ENCODE assay signal across 22 mouse cellular contexts in the genomic region with DNA sequence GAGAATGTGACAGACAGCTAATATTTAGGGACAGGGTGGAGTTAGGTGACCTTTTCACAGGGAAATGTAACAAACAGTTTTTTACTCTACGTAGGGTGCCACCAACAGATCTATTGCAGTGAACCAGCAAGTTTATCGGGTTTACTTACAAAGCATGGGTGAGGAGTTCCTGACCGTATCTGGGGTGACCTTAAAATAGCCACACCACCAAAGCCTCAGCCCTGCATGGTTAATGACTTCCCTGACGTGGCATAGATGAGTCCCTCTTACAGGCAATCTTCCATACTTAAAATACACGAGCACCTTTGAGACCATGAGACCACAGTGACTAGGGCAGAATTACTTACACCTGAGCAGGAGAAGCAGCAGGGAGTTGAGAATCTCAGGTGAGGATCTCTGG. TPM values are rescaled to one million over a fixed set of nuclear protein-coding genes. Genes with fewer than 3 reads are reported as not detected.
DNase-seq lines count a peak whose midpoint lies in the region; ATAC-seq and TF ChIP-seq lines count a peak whose summit lies in the region.
"Had no signal": no experiment of that assay in that cellular context is flagged by ENCODE, and none has a peak within 500 bp of the region (broad histone marks: within the 10 kb centered on the region; RNA-seq: fewer than 3 reads in every experiment).

No protein-coding gene starts in this region.

- no peaks in the 10 kb centered on the region for H3K27me3 ChIP-seq in liver, postnatal 0 days (ENCODE audit: insufficient read depth, low read length)
- 0 out of 2 replicates have a peak, but pooled peaks cover 3% of the 10 kb centered on the region for H3K27me3 ChIP-seq in liver, embryonic 11.5 days (replicated peaks; ENCODE audit: control insufficient read depth, insufficient read depth, low read length)
- no peaks in the 10 kb centered on the region for H3K27me3 ChIP-seq in stomach, postnatal 0 days (ENCODE audit: control insufficient read depth, insufficient read depth, low read length)
- H3K27me3 ChIP-seq: forebrain, embryonic 12.5 days; hindbrain, embryonic 15.5 days; limb, embryonic 12.5 days had no signal

- intact Hi-C loops in gastrocnemius, adult 2 months (cut with DNase I) = no loop called here

- no peak for TF ChIP-seq EP300 in liver, postnatal 0 days (IDR thresholded peaks at IDR 0.05; ENCODE audit: low read depth)
- no peak for TF ChIP-seq EP300 in stomach, postnatal 0 days (optimal IDR thresholded peaks at IDR 0.05)

- ATAC-seq in liver, postnatal 0 days = no peak
- ATAC-seq in liver, embryonic 11.5 days (replicated peaks; ENCODE audit: low FRiP score) = no peak
- ATAC-seq in megakaryocyte, adult 5-6 weeks (ENCODE audit: poor library complexity, severe bottlenecking) = peak; percentile 39
- peak; percentile 84 for ATAC-seq in stomach, postnatal 0 days (ENCODE audit: low FRiP score, low TSS enrichment)

- H3K27ac ChIP-seq in gastrocnemius, adult 2 months = peak overlapping the region; percentile 41
- H3K27ac ChIP-seq in liver, postnatal 0 days (ENCODE audit: low read depth) = no peak overlapping the region
- no peak overlapping the region for H3K27ac ChIP-seq in liver, embryonic 11.5 days (ENCODE audit: low read depth, low read length)
- peak overlapping the region; percentile 81 for H3K27ac ChIP-seq in stomach, postnatal 0 days (replicated peaks)
- H3K27ac ChIP-seq: forebrain, embryonic 12.5 days; hindbrain, embryonic 15.5 days; kidney, postnatal 0 days; limb, embryonic 12.5 days; liver, embryonic 14.5 days had no signal

- no peaks in the 10 kb centered on the region for H3K36me3 ChIP-seq in liver, postnatal 0 days (replicated peaks; ENCODE audit: insufficient read depth, low read length)
- no peaks in the 10 kb centered on the region for H3K36me3 ChIP-seq in liver, embryonic 11.5 days (ENCODE audit: control insufficient read depth, insufficient read depth, low read length)
- no peaks in the 10 kb centered on the region for H3K36me3 ChIP-seq in stomach, postnatal 0 days (ENCODE audit: control insufficient read depth, insufficient read depth, low read length)
- H3K36me3 ChIP-seq: forebrain, embryonic 12.5 days; hindbrain, embryonic 15.5 days; limb, embryonic 12.5 days had no signal

- 23% methylated on average over 5 of the region's 5 CpGs for WGBS in liver, postnatal 0 days (ENCODE audit: insufficient replicate concordance)
- 39% methylated on average over 5 of the region's 5 CpGs for WGBS in liver, embryonic 11.5 days
- 39% methylated on average over 5 of the region's 5 CpGs for WGBS in stomach, postnatal 0 days

- H3K9me3 ChIP-seq in liver, postnatal 0 days (ENCODE audit: low read length) = no peaks in the 10 kb centered on the region
- H3K9me3 ChIP-seq in liver, embryonic 11.5 days (ENCODE audit: control insufficient read depth, low read length) = no peaks in the 10 kb centered on the region
- H3K9me3 ChIP-seq in stomach, postnatal 0 days (ENCODE audit: control insufficient read depth, low read length) = no peaks in the 10 kb centered on the region
- H3K9me3 ChIP-seq: forebrain, embryonic 12.5 days; hindbrain, embryonic 15.5 days; limb, embryonic 12.5 days had no signal

- no peak overlapping the region for H3K4me3 ChIP-seq in gastrocnemius, adult 2 months
- no peak overlapping the region for H3K4me3 ChIP-seq in liver, postnatal 0 days (ENCODE audit: low read depth, low read length)
- H3K4me3 ChIP-seq in liver, embryonic 11.5 days (ENCODE audit: low read depth, low read length) = no peak overlapping the region
- no peak overlapping the region for H3K4me3 ChIP-seq in stomach, postnatal 0 days (ENCODE audit: low read depth, low read length)
- H3K4me3 ChIP-seq: forebrain, embryonic 12.5 days; hindbrain, embryonic 15.5 days; limb, embryonic 12.5 days had no signal

- no peak for DNase-seq in gastrocnemius, adult 2 months
- no peak for DNase-seq in gastrocnemius, adult 8-10 months (ENCODE audit: low spot score in 2 of 2)
- DNase-seq in liver, postnatal 0 days = no peak
- no peak for DNase-seq in liver, embryonic 11.5 days (ENCODE audit: low spot score)
- DNase-seq in stomach, postnatal 0 days (ENCODE audit: low spot score) = peak; percentile 44
- DNase-seq in B cell, adult 2 months = no peak
- no peak for DNase-seq in layer of hippocampus, adult 9-10 months (ENCODE audit: low spot score)
- DNase-seq: adrenal gland, postnatal 25 days; cerebellum, adult 9-11 months; kidney, adult 11 months; lung, postnatal 14 days; retina, postnatal 1 day; thymus, adult 2 months had no signal

- no peak overlapping the region for H3K9ac ChIP-seq in liver, postnatal 0 days (replicated peaks)
- no peak overlapping the region for H3K9ac ChIP-seq in liver, embryonic 11.5 days (ENCODE audit: low read depth, low read length)
- H3K9ac ChIP-seq in stomach, postnatal 0 days (ENCODE audit: low read length) = no peak overlapping the region
- H3K9ac ChIP-seq: forebrain, embryonic 12.5 days; hindbrain, embryonic 15.5 days; limb, embryonic 12.5 days; liver, embryonic 14.5 days had no signal

- TF ChIP-seq CTCF in gastrocnemius, adult 2 months (IDR thresholded peaks at IDR 0.05) = no peak
- no peak for TF ChIP-seq CTCF in liver, postnatal 0 days (IDR thresholded peaks at IDR 0.05; ENCODE audit: low read depth)
- TF ChIP-seq CTCF in stomach, postnatal 0 days (IDR thresholded peaks at IDR 0.05; ENCODE audit: low read depth) = no peak

- peak overlapping the region; percentile 22; the same call in 1 of the 2 replicates for H3K4me2 ChIP-seq in liver, postnatal 0 days (ENCODE audit: low read depth, low read length)
- no peak overlapping the region for H3K4me2 ChIP-seq in liver, embryonic 11.5 days
- H3K4me2 ChIP-seq in stomach, postnatal 0 days (replicated peaks; ENCODE audit: low read depth) = no peak overlapping the region
- H3K4me2 ChIP-seq: forebrain, embryonic 12.5 days; hindbrain, embryonic 15.5 days; limb, embryonic 12.5 days; midbrain, embryonic 11.5 days had no signal

- peaks cover 12% of the 10 kb centered on the region for H3K4me1 ChIP-seq in liver, postnatal 0 days (ENCODE audit: insufficient read depth)
- H3K4me1 ChIP-seq in liver, embryonic 11.5 days (replicated peaks; ENCODE audit: control insufficient read depth, insufficient read depth, low read length) = no peaks in the 10 kb centered on the region; the same call in none of the 2 replicates
- H3K4me1 ChIP-seq in stomach, postnatal 0 days (replicated peaks; ENCODE audit: control insufficient read depth, insufficient read depth) = no peaks in the 10 kb centered on the region
- H3K4me1 ChIP-seq: hindbrain, embryonic 15.5 days; limb, embryonic 12.5 days had no signal

RNA-seq across cellular contexts. Expression of gene Cpd, which starts 12.0 kb away (rescaled TPM):
- total RNA-seq in gastrocnemius, adult 2 months (2021) = 10 to 100 TPM; 25.7 to 30.5 TPM
- 10 to 100 TPM; 26.9 to 31.3 (median 28.8) TPM for total RNA-seq in gastrocnemius, adult 8-10 months (2022)
- 3.3 and 3.7 TPM in 2 replicates for polyA plus RNA-seq in liver, postnatal 0 days (2015; fragmentation: Nextera tagmentation; extraction: Ambion mirVana)
- polyA plus RNA-seq in liver, embryonic 11.5 days (2014; fragmentation: Nextera tagmentation; extraction: Ambion mirVana) = 14.4 and 14.5 TPM in 2 replicates
- 28.0 and 28.3 TPM in 2 replicates for total RNA-seq in megakaryocyte, adult 5-6 weeks (2015)
- total RNA-seq in megakaryocyte, adult 5-6 weeks (2017) = 19.6 and 23.9 TPM in 2 replicates
- 15.9 and 16.1 TPM in 2 replicates for polyA plus RNA-seq in stomach, postnatal 0 days (2015; fragmentation: Nextera tagmentation; extraction: Ambion mirVana)

RNA-seq across cellular contexts. Expression of gene Tmigd1, which starts 43.2 kb away (rescaled TPM):
- under 1 TPM in 1 of 2 experiments, not detected in 1; 0.26 TPM for total RNA-seq in gastrocnemius, adult 2 months (2021)
- total RNA-seq in gastrocnemius, adult 8-10 months (2022) = not detected
- 0.11 TPM in 1 of 2 replicates, not detected in the other for polyA plus RNA-seq in liver, postnatal 0 days (2015; fragmentation: Nextera tagmentation; extraction: Ambion mirVana)
- polyA plus RNA-seq in liver, embryonic 11.5 days (2014; fragmentation: Nextera tagmentation; extraction: Ambion mirVana) = not detected in 2 replicates
- total RNA-seq in megakaryocyte, adult 5-6 weeks (2015) = not detected in 2 replicates
- not detected in 2 replicates for total RNA-seq in megakaryocyte, adult 5-6 weeks (2017)
- 1.7 and 1.9 TPM in 2 replicates for polyA plus RNA-seq in stomach, postnatal 0 days (2015; fragmentation: Nextera tagmentation; extraction: Ambion mirVana)
- total RNA-seq: layer of hippocampus, adult 8-10 months; neutrophil, adult 5-6 weeks had no signal
- polyA plus RNA-seq: forebrain, embryonic 12.5 days; hindbrain, embryonic 15.5 days; limb, embryonic 12.5 days; liver, embryonic 14.5 days; midbrain, embryonic 11.5 days had no signal

Comparison
In these comparisons a context has a peak if more than half of its experiments do, and no peak if none do; other contexts are left out.
1. H3K27ac ChIP-seq: peak in gastrocnemius, adult 2 months (single experiment) and stomach, postnatal 0 days (single experiment); none in liver, postnatal 0 days (single experiment) and liver, embryonic 11.5 days (single experiment).
2. ATAC-seq: peak in megakaryocyte, adult 5-6 weeks (single experiment) and stomach, postnatal 0 days (single experiment); none in liver, postnatal 0 days (single experiment) and liver, embryonic 11.5 days (single experiment).